Mouse (Mus musculus): ENCODE measurements around the gene Eps15. TPM values are rescaled to one million over a fixed set of nuclear protein-coding genes. Genes with fewer than 3 reads are reported as not detected.

Eps15 gene
- polyA plus RNA-seq (2014; fragmentation: Nextera tagmentation; extraction: Ambion mirVana): 77.9 and 89.6 TPM in 2 replicates

DNA sequence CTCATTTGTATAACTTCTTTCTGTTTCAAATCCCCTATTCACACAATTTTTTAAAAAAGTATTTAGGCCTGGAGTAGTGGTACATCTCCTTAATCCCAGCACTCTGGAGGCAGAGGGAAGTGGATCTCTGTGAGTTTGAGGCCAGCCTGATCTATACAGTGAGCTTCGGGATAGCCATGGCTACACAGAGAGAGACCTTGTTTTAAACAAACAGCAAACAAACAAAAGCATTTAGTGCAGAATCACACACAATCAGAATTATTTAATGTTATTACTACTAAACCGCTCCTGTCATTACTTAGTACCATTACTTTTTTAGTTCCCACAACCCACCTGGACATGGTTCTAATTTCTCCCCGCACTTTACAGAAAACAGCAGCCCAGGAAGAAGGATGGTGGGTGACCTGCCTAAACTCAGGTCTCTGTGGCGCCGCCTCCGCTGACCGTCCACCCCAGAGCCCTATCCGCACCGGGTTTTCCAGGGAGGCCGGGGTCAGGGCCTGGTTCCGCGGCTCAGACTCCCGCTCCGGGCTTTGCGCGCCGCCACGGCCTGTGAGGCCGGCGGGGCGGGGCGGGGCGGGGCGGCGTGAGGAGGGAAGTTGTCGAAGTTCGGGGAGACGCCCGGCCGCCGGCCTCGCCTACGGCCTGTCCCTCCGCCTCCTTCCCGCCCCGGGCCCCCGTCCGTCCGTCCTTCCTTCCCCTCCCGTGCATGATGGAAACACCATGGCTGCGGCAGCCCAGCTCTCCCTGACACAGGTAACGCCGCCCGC is at the start of gene Eps15:
Eps15 (plus strand) TSS at position 580 of the 770 bp plus-strand sequence.
- H3K9me3 ChIP-seq (ENCODE audit: control insufficient read depth, low read length): no peaks in the 10 kb centered on the region
- WGBS: 3% methylated on average over 41 of the region's 44 CpGs
- H3K4me1 ChIP-seq (replicated peaks; ENCODE audit: control insufficient read depth, insufficient read depth, low read length): 0 out of 2 replicates have a peak, but pooled peaks cover 4% of the 10 kb centered on the region
- H3K36me3 ChIP-seq (replicated peaks; ENCODE audit: control insufficient read depth, insufficient read depth): no peaks in the 10 kb centered on the region
- ATAC-seq (ENCODE audit: low FRiP score): peak; percentile 94
- H3K9ac ChIP-seq: peak within 1 kb of the TSS; percentile 60
- H3K4me2 ChIP-seq (replicated peaks): peak within 1 kb of the TSS; percentile 57
- no peak within 1 kb of the TSS for H3K27ac ChIP-seq
- peak; percentile 83 for DNase-seq (ENCODE audit: low spot score)
- no peaks in the 10 kb centered on the region for H3K27me3 ChIP-seq (ENCODE audit: control insufficient read depth, insufficient read depth, low read length)
- H3K4me3 ChIP-seq (replicated peaks; ENCODE audit: low read length): peak within 1 kb of the TSS; percentile 73

- H3K4me3 ChIP-seq (replicated peaks; ENCODE audit: low read length): no peak within 1 kb of the TSS
- H3K4me1 ChIP-seq (replicated peaks; ENCODE audit: control insufficient read depth, insufficient read depth, low read length): peaks cover 13% of the 10 kb centered on the region
- no peaks in the 10 kb centered on the region for H3K36me3 ChIP-seq (replicated peaks; ENCODE audit: control insufficient read depth, insufficient read depth)
- WGBS: 71% methylated on average over 2 of the region's 2 CpGs
- H3K9me3 ChIP-seq (ENCODE audit: control insufficient read depth, low read length): no peaks in the 10 kb centered on the region
- DNase-seq (ENCODE audit: low spot score) (no peak), ATAC-seq (ENCODE audit: low FRiP score) (no peak)
- H3K27ac ChIP-seq: peak within 1 kb of the TSS; percentile 76
- H3K9ac ChIP-seq: no peak within 1 kb of the TSS
- H3K4me2 ChIP-seq (replicated peaks): no peak within 1 kb of the TSS
- no peaks in the 10 kb centered on the region for H3K27me3 ChIP-seq (ENCODE audit: control insufficient read depth, insufficient read depth, low read length)
These were observed 45.9 kb upstream of the Eps15 start, which contains the start of gene Calr4 for GRCm38 (mm10) chr4:109234185-109234584. Calr4 (plus strand) TSS chr4:109234485.

DNA sequence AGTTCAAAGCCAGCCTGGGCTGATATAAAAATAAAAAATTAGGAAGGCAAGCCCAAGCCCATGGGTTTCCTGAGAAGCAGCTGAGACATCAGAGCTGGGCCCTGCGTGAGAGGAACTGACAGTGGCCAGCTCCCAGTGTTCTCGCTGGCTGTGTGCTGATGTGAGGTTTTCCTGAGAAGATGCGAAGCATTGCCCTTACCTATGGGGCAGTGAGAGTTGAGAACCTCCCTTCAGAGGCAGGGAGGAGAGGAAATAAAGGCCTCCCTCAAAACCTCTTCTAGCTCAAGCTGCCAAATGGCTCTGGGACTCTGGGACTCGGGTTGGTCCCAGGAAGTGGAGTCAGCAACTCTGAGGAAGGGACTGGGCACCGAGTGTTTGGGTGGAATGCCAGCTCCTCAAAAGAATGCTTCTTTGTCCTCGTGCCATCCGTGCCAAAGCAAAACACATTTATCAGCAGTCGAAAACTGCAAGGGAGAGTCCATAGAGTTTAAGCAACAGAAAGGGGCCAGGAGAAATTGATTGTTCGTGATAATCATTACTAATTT is 45.2 kb upstream of the Eps15 start:
- 52% methylated on average over 9 of the region's 9 CpGs for WGBS
- ATAC-seq (ENCODE audit: low FRiP score) (peak; percentile 35; the same call in 1 of the 2 replicates), DNase-seq (ENCODE audit: low spot score) (peak; percentile 45)
- H3K9me3 ChIP-seq (ENCODE audit: control insufficient read depth, low read length): no peaks in the 10 kb centered on the region
- H3K36me3 ChIP-seq (replicated peaks; ENCODE audit: control insufficient read depth, insufficient read depth): no peaks in the 10 kb centered on the region
- peaks cover 13% of the 10 kb centered on the region for H3K4me1 ChIP-seq (replicated peaks; ENCODE audit: control insufficient read depth, insufficient read depth, low read length)
- no peaks in the 10 kb centered on the region for H3K27me3 ChIP-seq (ENCODE audit: control insufficient read depth, insufficient read depth, low read length)
- H3K4me3 ChIP-seq (replicated peaks; ENCODE audit: low read length): no peak overlapping the region
- H3K27ac ChIP-seq: peak overlapping the region; percentile 76
- no peak overlapping the region for H3K9ac ChIP-seq
- no peak overlapping the region for H3K4me2 ChIP-seq (replicated peaks)

GRCm38 (mm10) chr4:109236186-109236879 is 43.7 kb upstream of the Eps15 start:
- WGBS: 54% methylated on average over 7 of the region's 7 CpGs
- no peaks in the 10 kb centered on the region for H3K27me3 ChIP-seq (ENCODE audit: control insufficient read depth, insufficient read depth, low read length)
- H3K9ac ChIP-seq: no peak overlapping the region
- peak overlapping the region; percentile 76 for H3K27ac ChIP-seq
- H3K4me1 ChIP-seq (replicated peaks; ENCODE audit: control insufficient read depth, insufficient read depth, low read length): peaks cover 13% of the 10 kb centered on the region
- no peak overlapping the region for H3K4me3 ChIP-seq (replicated peaks; ENCODE audit: low read length)
- H3K36me3 ChIP-seq (replicated peaks; ENCODE audit: control insufficient read depth, insufficient read depth): no peaks in the 10 kb centered on the region
- 0 out of 2 replicates have a peak overlapping the region, but pooled peaks have one; percentile 8 for H3K4me2 ChIP-seq (replicated peaks)
- ATAC-seq (ENCODE audit: low FRiP score) (no peak), DNase-seq (ENCODE audit: low spot score) (no peak)
- H3K9me3 ChIP-seq (ENCODE audit: control insufficient read depth, low read length): no peaks in the 10 kb centered on the region

- H3K27me3 ChIP-seq (ENCODE audit: control insufficient read depth, insufficient read depth, low read length): no peaks in the 10 kb centered on the region
- peaks cover 13% of the 10 kb centered on the region for H3K4me1 ChIP-seq (replicated peaks; ENCODE audit: control insufficient read depth, insufficient read depth, low read length)
- no peaks in the 10 kb centered on the region for H3K9me3 ChIP-seq (ENCODE audit: control insufficient read depth, low read length)
- no peak overlapping the region for H3K4me3 ChIP-seq (replicated peaks; ENCODE audit: low read length)
- H3K9ac ChIP-seq: no peak overlapping the region
- H3K27ac ChIP-seq: no peak overlapping the region
- 71% methylated on average over 24 of the region's 24 CpGs for WGBS
- no peak for ATAC-seq (ENCODE audit: low FRiP score)
- DNase-seq (ENCODE audit: low spot score): no peak
- no peaks in the 10 kb centered on the region for H3K36me3 ChIP-seq (replicated peaks; ENCODE audit: control insufficient read depth, insufficient read depth)
- no peak overlapping the region for H3K4me2 ChIP-seq (replicated peaks)
These were observed 41.4 kb upstream of the Eps15 start for GRCm38 (mm10) chr4:109238428-109239268.

GRCm38 (mm10) chr4:109241221-109241620 is 38.8 kb upstream of the Eps15 start:
- Histone ChIP-seq H3K4me3 (replicated peaks; ENCODE audit: low read length) (no peak overlapping the region), H3K27me3 (ENCODE audit: control insufficient read depth, insufficient read depth, low read length) (no peaks in the 10 kb centered on the region), H3K4me2 (replicated peaks) (no peak overlapping the region), H3K9ac (no peak overlapping the region), H3K36me3 (replicated peaks; ENCODE audit: control insufficient read depth, insufficient read depth) (no peaks in the 10 kb centered on the region), H3K9me3 (ENCODE audit: control insufficient read depth, low read length) (no peaks in the 10 kb centered on the region), H3K4me1 (replicated peaks; ENCODE audit: control insufficient read depth, insufficient read depth, low read length) (peaks cover 9% of the 10 kb centered on the region), H3K27ac (no peak overlapping the region)
- DNase-seq (ENCODE audit: low spot score) (no peak), ATAC-seq (ENCODE audit: low FRiP score) (no peak)

DNA sequence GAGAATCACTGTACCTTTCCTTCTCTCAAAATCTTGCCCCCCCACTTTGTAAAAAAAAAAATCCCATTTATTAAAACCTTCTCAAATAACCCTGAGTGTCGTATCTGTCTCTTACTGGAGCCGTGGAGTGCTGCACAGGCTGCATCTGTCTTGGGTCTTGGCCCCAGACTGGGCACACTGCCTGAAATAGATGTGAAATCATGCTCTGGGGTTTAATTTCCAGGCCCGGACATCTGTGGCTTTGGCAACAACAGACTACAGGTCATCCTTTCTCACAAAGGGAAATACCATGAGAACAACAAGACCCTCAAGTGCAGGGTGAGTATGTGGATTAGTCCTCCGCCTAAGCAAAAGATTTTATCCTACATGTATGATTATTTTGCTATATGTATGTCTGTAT is 38.1 kb upstream of the Eps15 start:
- peaks cover 3% of the 10 kb centered on the region for H3K4me1 ChIP-seq (replicated peaks; ENCODE audit: control insufficient read depth, insufficient read depth, low read length)
- ATAC-seq (ENCODE audit: low FRiP score) (peak; percentile 68; the same call in 1 of the 2 replicates), DNase-seq (ENCODE audit: low spot score) (peak; percentile 49)
- no peak overlapping the region for H3K4me2 ChIP-seq (replicated peaks)
- no peak overlapping the region for H3K4me3 ChIP-seq (replicated peaks; ENCODE audit: low read length)
- no peaks in the 10 kb centered on the region for H3K36me3 ChIP-seq (replicated peaks; ENCODE audit: control insufficient read depth, insufficient read depth)
- 64% methylated on average over 4 of the region's 4 CpGs for WGBS
- no peaks in the 10 kb centered on the region for H3K27me3 ChIP-seq (ENCODE audit: control insufficient read depth, insufficient read depth, low read length)
- no peaks in the 10 kb centered on the region for H3K9me3 ChIP-seq (ENCODE audit: control insufficient read depth, low read length)
- H3K9ac ChIP-seq: no peak overlapping the region; the same call in 1 of the 2 replicates
- H3K27ac ChIP-seq: peak overlapping the region; percentile 38

- no peaks in the 10 kb centered on the region for H3K27me3 ChIP-seq (ENCODE audit: control insufficient read depth, insufficient read depth, low read length)
- H3K36me3 ChIP-seq (replicated peaks; ENCODE audit: control insufficient read depth, insufficient read depth): no peaks in the 10 kb centered on the region
- no peaks in the 10 kb centered on the region for H3K9me3 ChIP-seq (ENCODE audit: control insufficient read depth, low read length)
- no peak overlapping the region for H3K4me3 ChIP-seq (replicated peaks; ENCODE audit: low read length)
- H3K4me2 ChIP-seq (replicated peaks): no peak overlapping the region
- H3K27ac ChIP-seq: no peak overlapping the region
- DNase-seq (ENCODE audit: low spot score) (no peak), ATAC-seq (ENCODE audit: low FRiP score) (no peak)
- H3K9ac ChIP-seq: no peak overlapping the region
- H3K4me1 ChIP-seq (replicated peaks; ENCODE audit: control insufficient read depth, insufficient read depth, low read length): no peaks in the 10 kb centered on the region
- 86% methylated on average over 7 of the region's 7 CpGs for WGBS
These were observed 35.6 kb upstream of the Eps15 start for GRCm38 (mm10) chr4:109244506-109244905.

Data from hindbrain, embryonic 14.5 days (tissue).